Mouse (Mus musculus) ES-Bruce4 (cell line): ENCODE data around the gene Bbs10.

ENCODE experiments used
- CTCF ChIP-seq: IDR thresholded peaks from one replicate; pipeline ENCODE4 v1.8.1; 2011; ENCODE audit warnings: low read depth, low read length
- POLR2A ChIP-seq: IDR thresholded peaks from one replicate; pipeline ENCODE4 v1.8.1; 2011; ENCODE audit warnings: low read length; ENCODE audit not compliant: insufficient read depth

DNA sequence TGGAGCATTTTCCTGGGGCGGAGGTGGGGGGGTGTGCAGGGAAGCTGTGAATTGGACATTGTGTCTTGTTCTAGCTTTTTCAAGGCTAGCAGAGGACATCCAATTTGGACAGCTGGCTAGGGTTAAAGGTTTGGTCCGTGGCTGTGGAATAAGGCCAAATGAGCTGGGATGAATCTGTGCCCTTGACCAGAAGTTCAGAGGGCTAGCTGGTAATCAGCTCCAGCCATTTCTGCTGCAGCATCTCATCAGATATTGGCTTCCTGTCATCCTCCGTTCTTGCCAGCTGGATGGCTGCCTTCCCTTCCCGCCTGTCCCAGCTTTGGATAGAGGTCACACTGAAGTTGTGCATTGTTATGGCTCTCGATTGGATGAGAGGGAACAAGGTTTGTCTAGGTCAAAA, 30.8 kb downstream of the Bbs10 start:
- TF ChIP-seq POLR2A = no peak
- no peak for TF ChIP-seq CTCF
